Mouse (Mus musculus) limb, embryonic 10.5 days (tissue): ENCODE results near the gene Plppr3. TPM values are rescaled to one million over a fixed set of nuclear protein-coding genes. Genes with fewer than 3 reads are reported as not detected.
"Not testable (repeated sequence)": the region's sequence is repeated elsewhere in the genome, so short reads cannot be mapped to it uniquely, and the experiment has no call there.

Experiments used
- DNase-seq: peaks from one replicate; pipeline ENCODE4 v3.0.0-alpha.2; 2017; ENCODE audit warnings: low spot score
- H3K27ac ChIP-seq: fragments of 300-500 bp; sonication (generic); 2 replicates; pipeline ENCODE4 v1.5.1; 2016; ENCODE audit warnings: mild to moderate bottlenecking
- H3K27me3 ChIP-seq: fragments of 300-500 bp; sonication (generic); 2 replicates; pipeline ENCODE4 v1.6.1; 2016; ENCODE audit warnings: low read depth, mild to moderate bottlenecking; ENCODE audit not compliant: poor library complexity, severe bottlenecking
- H3K36me3 ChIP-seq: fragments of 300-500 bp; sonication (generic); 2 replicates; pipeline ENCODE4 v1.6.1; 2016; ENCODE audit warnings: mild to moderate bottlenecking, moderate library complexity
- H3K4me1 ChIP-seq: fragments of 300-500 bp; sonication (generic); 2 replicates; pipeline ENCODE4 v1.6.1; 2016
- H3K4me3 ChIP-seq: fragments of 300-500 bp; sonication (generic); 2 replicates; pipeline ENCODE4 v1.5.1; 2016; ENCODE audit warnings: mild to moderate bottlenecking, moderate library complexity
- H3K9me3 ChIP-seq: fragments of 300-500 bp; sonication (generic); replicated peaks from 2 replicates; pipeline ENCODE4 v1.6.1; 2016; ENCODE audit warnings: mild to moderate bottlenecking
- WGBS: fragments of 180-500 bp; shearing (Covaris S2); methylation state at CpG from one replicate; pipeline ENCODE4 v1.1.7; 2016; 5-methylcytosine and 5-hydroxymethylcytosine counted together
- polyA plus RNA-seq: library from polyadenylated mRNA; unstranded; fragments of >200 nt; fragmentation: Nextera tagmentation; extraction: Ambion mirVana; gene quantifications from 2 replicates; pipeline ENCODE4 v1.2.1, GENCODE M21; 2016

Gene Plppr3
- polyA plus RNA-seq, 1 experiment from 2014 or later, result 140 TPM

DNA sequence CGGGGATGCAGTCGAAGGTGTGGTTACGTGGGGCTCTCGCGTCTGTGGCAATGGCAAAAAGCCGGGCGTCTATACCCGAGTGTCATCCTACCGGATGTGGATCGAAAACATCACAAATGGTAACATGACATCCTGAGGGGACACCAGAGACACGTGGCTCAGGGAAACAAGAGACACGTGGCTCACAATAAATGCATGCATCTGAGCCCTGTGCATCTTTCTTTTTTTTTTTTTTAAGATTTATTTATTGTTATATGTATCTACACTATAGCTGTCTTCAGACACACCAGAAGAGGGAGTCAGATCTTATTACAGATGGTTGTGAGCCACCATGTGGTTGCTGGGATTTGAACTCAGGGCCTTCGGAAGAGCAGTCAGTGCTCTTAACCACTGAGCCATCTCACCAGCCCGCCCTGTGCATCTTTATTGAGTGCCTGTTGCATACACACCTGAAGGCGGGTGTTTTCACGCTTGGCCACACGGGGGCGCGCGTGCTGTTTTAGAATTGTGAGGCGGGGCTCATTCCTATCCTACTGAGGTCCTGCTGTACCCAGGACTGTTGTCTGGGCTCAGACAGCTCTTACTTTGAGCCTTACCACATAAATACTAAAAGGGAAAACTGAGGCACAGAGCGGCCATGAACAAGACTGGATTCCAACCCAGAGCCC is 18.2 kb upstream of the Plppr3 start:
- not testable (repeated sequence) for H3K27me3 ChIP-seq
- 0 out of 2 replicates have a peak overlapping the region, but pooled peaks have one; percentile 16 for H3K27ac ChIP-seq
- WGBS, result 46% methylated on average over 22 of the region's 22 CpGs

DNA sequence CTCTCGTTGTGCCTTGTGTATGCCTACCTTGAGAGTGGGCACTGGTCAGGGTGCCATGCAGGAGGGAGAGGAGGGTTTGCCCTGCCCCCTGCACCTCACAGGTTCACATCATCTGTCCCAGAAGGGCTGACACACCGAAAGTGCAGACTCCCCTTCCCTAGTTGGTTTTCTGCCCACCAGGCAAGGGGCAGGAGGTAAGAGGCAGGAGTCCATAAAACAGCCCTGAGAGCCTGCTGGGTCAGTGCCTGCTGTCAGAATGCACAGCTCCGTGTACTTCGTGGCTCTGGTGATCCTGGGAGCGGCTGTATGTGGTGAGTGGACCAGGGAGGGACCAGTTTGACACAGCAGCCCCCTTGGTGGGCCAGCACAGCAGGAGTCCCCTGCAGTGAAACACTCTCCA is 16.2 kb upstream of the Plppr3 start, which contains the start of gene Cfd:
Gene Cfd, plus strand, starts transcription at position 184 of the 400 bp plus-strand sequence.
- Histone ChIP-seq H3K9me3 (no peaks in the 10 kb centered on the region), H3K36me3 (peaks cover 14% of the 10 kb centered on the region), H3K27ac (no peak within 1 kb of the TSS; the same call in 1 of the 2 replicates), H3K4me3 (no peak within 1 kb of the TSS), H3K4me1 (peaks cover 8% of the 10 kb centered on the region; the same call in 1 of the 2 replicates), H3K27me3 (no peaks in the 10 kb centered on the region)
- no peak for DNase-seq
- WGBS, result 37% methylated on average over 5 of the region's 5 CpGs

More for the DNA sequence above, 18.2 kb upstream of the Plppr3 start:
- Histone ChIP-seq H3K36me3 (peaks cover 33% of the 10 kb centered on the region), H3K4me1 (peaks cover 17% of the 10 kb centered on the region)
- H3K4me3 ChIP-seq, H3K9me3 ChIP-seq: not testable (repeated sequence)
- peak; percentile 92 for DNase-seq

DNA sequence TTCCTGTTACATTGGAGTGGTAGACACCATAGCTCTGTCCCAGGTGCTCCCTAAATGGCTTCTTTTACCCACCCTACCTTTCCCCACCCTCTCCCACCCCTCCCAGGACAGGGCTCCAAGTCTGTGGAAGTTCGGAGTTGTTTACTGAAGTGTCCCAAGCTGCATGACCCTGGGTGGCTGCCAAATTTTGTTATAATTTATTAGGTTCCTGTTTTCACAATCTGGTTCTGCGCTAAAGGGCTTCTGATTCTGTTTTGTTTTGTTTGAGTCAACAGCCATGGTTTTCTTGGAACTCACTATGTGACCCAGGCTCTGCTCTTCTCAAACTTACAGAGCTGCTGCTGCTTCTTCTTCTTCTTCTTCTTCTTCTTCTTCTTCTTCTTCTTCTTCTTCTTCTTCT is 15.0 kb upstream of the Plppr3 start:
- DNase-seq, result no peak
- Histone ChIP-seq H3K27me3 (no peaks in the 10 kb centered on the region), H3K4me3 (no peak overlapping the region), H3K36me3 (peaks cover 5% of the 10 kb centered on the region), H3K4me1 (peaks cover 8% of the 10 kb centered on the region; the same call in 1 of the 2 replicates), H3K9me3 (no peaks in the 10 kb centered on the region), H3K27ac (no peak overlapping the region)
- WGBS, result 87% methylated on average over 2 of the region's 2 CpGs

DNA sequence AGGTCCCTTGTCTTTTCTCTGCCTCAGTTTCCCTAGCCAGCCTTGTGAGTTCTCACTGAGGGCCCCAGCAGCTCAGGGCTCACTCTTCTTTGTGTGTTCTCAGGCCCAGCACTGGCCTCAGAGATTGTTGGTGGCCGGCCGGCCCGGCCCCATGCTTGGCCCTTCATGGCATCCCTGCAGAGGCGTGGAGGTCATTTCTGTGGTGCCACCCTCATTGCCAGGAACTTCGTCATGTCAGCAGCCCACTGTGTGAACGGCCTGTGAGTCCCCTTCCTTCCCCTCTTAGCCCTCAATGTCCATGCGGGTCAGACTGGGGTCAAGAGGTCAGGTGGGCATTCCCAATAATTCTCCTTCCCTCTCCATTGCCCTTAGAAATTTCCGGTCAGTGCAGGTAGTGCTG is 12.2 kb upstream of the Plppr3 start:
- no peak for DNase-seq
- no peaks in the 10 kb centered on the region for H3K36me3 ChIP-seq
- peaks cover 22% of the 10 kb centered on the region for H3K27me3 ChIP-seq
- H3K9me3 ChIP-seq, result no peaks in the 10 kb centered on the region
- peaks cover 27% of the 10 kb centered on the region for H3K4me1 ChIP-seq
- 74% methylated on average over 8 of the region's 8 CpGs for WGBS
- no peak overlapping the region for H3K4me3 ChIP-seq
- H3K27ac ChIP-seq, result no peak overlapping the region

DNA sequence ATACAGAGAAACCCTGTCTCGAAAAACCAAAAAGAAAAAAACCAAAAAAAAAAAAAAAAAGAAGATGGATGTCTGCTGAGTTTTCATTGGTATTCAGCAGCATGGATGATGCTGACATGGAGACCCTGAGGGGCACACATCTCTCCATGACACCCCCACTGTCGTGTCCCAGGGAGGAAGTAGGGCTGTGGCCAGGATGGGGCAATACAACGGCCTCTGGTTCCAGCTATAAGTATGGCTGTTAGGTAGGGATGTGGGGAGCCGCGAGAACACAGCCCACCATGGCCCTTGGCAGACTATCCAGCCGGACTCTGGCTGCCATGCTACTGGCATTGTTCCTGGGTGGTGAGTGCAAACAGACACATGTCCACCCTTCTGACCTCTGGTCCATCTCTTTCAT is 11.6 kb upstream of the Plppr3 start, which contains the start of gene Elane:
Gene Elane, plus strand, starts transcription at position 194 of the 400 bp plus-strand sequence.
- no peak within 1 kb of the TSS for H3K4me3 ChIP-seq
- DNase-seq, result no peak
- H3K27me3 ChIP-seq, result peaks cover 27% of the 10 kb centered on the region
- H3K4me1 ChIP-seq, result peaks cover 28% of the 10 kb centered on the region
- H3K36me3 ChIP-seq, result no peaks in the 10 kb centered on the region
- no peaks in the 10 kb centered on the region for H3K9me3 ChIP-seq
- 81% methylated on average over 6 of the region's 6 CpGs for WGBS
- H3K27ac ChIP-seq, result no peak within 1 kb of the TSS

DNA sequence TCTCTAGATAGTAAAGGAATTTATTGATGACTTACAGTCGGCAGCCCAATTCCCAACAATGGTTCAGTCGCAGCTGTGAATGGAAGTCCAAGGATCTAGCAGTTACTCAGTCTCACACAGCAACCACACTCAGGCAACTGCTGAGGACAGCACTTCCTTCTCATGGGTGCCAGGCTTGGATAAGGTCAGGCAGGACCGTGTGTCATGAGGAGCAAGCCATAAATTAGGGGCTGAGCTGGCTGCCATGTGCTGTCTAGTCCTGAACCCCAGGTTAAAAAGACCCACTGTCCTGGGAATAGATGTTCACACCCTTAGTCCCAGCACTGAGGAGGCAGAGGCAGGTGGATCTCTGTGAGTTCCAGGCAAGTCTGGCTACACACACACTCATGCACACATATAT is 10.5 kb upstream of the Plppr3 start:
- Histone ChIP-seq H3K27me3 (peaks cover 37% of the 10 kb centered on the region), H3K4me1 (peaks cover 36% of the 10 kb centered on the region)
- H3K36me3 ChIP-seq, DNase-seq, H3K27ac ChIP-seq, H3K9me3 ChIP-seq, H3K4me3 ChIP-seq: not testable (repeated sequence)
- 72% methylated on average over 3 of the region's 3 CpGs for WGBS

DNA sequence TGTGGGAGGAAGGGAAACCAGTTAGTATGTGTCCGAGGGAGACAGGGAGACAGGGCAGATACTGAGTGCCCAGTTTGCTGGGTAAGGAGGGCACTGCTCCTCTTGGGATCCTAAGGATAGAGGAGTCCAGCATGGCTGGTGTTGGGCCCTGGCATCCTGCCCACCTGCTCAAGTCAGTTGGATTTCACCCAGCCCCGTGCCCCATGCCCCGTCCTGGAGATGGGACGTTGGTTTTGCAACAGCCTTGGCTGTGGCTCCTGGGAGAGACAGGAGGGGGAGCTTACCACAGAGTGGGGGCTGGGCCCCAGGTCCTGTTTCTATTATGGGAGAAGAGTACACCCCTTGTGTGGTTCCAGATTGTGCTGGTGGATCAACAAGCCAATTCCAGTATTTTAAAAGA is 10.0 kb upstream of the Plppr3 start:
- H3K4me1 ChIP-seq, result peaks cover 39% of the 10 kb centered on the region
- DNase-seq, result no peak
- H3K27ac ChIP-seq, result no peak overlapping the region
- H3K36me3 ChIP-seq, result no peaks in the 10 kb centered on the region
- H3K27me3 ChIP-seq, result peaks cover 41% of the 10 kb centered on the region
- H3K4me3 ChIP-seq, result no peak overlapping the region
- no peaks in the 10 kb centered on the region for H3K9me3 ChIP-seq
- WGBS, result 77% methylated on average over 4 of the region's 4 CpGs

DNA sequence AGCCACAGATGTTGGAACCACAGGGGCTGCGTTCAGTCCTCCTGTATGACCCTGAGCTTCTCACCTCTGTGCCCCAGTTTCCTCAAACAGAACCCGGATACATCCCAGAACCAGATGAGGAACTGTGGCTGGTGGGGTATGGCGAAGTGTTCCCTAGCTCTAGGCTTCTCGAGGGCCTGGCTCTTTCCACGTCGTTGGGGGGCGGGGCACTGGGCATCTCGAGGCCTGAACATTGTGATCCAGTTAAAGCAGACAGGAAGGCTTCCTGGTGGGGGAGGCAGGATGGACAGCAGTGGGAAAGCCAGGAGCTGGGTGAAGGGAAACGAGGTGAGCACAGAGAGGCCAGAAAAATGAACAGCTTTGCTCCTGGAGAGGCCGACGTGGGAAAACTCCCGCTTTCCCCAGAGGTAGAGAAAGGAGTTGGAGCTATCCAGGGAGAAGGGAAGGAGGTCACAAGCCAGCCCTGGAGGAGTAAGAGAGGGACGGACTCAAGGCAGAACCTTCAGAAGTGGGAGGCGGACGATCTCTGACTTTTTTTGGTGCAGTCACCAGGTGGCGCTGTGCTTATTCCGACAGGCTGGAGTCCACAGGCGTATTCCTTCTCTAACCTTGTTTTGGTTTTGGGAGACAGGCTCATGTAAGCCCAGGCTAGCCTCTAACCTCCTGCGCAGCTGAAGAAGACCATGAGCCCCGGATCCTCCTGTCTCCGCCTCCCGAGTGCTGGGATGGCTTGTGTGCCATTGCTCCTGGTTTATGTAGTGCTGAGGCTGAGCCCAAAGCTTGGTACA is 9.1 kb upstream of the Plppr3 start:
- Histone ChIP-seq H3K9me3 (no peaks in the 10 kb centered on the region), H3K4me3 (no peak overlapping the region), H3K27ac (peak overlapping the region; percentile 26; the same call in 1 of the 2 replicates), H3K36me3 (no peaks in the 10 kb centered on the region), H3K4me1 (peaks cover 41% of the 10 kb centered on the region), H3K27me3 (peaks cover 43% of the 10 kb centered on the region)
- 18% methylated on average over 22 of the region's 22 CpGs for WGBS
- peak; percentile 87 for DNase-seq

DNA sequence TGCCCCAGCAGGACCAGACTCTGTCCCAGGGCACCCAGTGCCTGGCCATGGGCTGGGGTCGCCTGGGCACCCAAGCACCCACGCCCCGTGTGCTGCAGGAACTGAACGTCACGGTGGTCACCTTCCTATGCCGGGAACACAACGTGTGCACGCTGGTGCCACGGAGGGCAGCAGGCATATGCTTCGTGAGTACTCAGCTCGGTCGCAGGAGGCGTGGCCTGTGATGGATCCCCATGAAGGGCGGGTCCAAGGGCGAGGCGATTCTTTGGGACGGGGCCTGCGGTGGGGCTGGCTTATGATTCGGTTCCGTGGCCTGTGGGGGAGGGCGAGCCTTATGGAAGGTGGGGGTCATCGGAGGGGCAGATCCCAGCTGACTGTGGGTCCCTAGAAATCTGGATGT is 7.5 kb upstream of the Plppr3 start:
- peak; percentile 58 for DNase-seq
- WGBS, result 4% methylated on average over 22 of the region's 22 CpGs
- peaks cover 49% of the 10 kb centered on the region for H3K4me1 ChIP-seq
- peak overlapping the region; percentile 41 for H3K4me3 ChIP-seq
- H3K36me3 ChIP-seq, result no peaks in the 10 kb centered on the region
- no peaks in the 10 kb centered on the region for H3K9me3 ChIP-seq
- H3K27me3 ChIP-seq, result peaks cover 43% of the 10 kb centered on the region
- peak overlapping the region; percentile 43; the same call in 1 of the 2 replicates for H3K27ac ChIP-seq

DNA sequence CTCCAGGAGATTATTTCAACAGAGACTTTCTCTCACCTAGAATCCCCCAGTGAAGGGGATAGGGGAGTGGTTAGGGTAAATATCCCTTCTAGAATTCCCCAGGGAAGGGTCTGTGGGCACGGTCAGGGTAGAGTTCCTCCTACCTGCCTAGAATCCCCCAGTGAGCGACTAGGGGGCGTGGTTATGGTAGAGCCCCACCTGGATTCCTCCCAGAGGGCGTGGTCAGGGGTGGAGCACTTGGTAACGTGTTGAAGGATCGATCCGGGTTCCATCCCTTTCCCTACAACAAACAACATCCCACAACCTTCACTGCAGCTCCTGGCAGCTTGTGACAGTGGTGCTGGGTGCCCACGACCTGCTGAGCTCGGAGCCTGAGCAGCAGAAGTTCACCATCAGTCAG is 6.3 kb upstream of the Plppr3 start:
- Histone ChIP-seq H3K9me3 (no peaks in the 10 kb centered on the region), H3K36me3 (no peaks in the 10 kb centered on the region), H3K27ac (no peak overlapping the region; the same call in 1 of the 2 replicates), H3K4me1 (peaks cover 52% of the 10 kb centered on the region), H3K4me3 (no peak overlapping the region), H3K27me3 (peaks cover 43% of the 10 kb centered on the region)
- DNase-seq, result no peak
- 13% methylated on average over 9 of the region's 9 CpGs for WGBS

DNA sequence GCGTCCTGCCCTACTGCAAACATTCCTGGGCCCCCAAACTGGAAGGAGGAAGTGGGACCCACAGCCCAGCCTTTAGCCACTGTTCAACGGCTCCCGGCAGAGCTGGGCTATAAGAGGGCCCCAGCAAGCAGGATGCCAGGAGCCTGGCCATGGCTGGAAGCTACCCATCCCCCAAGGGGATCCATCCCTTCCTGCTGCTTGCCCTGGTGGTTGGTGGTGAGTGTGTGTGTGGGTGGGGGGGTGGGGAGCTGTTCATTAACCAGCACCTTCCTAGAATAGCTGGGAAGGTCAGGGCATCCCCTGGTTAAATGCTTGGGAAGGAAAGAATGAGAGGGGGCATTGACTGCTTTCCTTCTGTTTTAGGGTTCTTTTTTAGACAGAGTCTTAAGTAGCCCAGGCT is 5.1 kb upstream of the Plppr3 start:
- WGBS, result 63% methylated on average over 3 of the region's 3 CpGs
- no peak overlapping the region for H3K4me3 ChIP-seq
- H3K4me1 ChIP-seq, result peaks cover 63% of the 10 kb centered on the region
- H3K27me3 ChIP-seq, result peaks cover 43% of the 10 kb centered on the region
- no peaks in the 10 kb centered on the region for H3K36me3 ChIP-seq
- DNase-seq, result no peak
- no peaks in the 10 kb centered on the region for H3K9me3 ChIP-seq
- H3K27ac ChIP-seq, result 0 out of 2 replicates have a peak overlapping the region, but pooled peaks have one; percentile 56

DNA sequence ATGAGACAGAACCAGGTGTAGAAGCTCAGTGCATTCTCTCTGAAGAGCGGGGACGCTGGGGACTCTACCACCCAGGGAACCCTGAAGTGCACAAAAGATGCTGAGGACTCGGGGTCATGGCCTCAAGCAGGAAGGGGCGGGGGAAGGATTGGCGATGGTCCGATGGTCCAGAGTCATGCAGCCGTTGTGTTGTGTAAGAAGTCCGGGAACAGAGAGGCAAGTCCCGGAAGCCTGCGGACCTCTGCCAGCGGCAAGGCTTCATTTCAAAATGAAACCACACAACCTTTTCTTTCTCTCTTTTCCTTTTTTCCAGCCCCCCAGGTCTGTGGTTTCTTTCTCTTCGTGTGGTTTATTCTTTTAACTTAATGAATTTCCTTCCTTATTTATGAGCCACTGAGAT is 3.3 kb upstream of the Plppr3 start:
- H3K9me3 ChIP-seq, result no peaks in the 10 kb centered on the region
- WGBS, result 66% methylated on average over 12 of the region's 12 CpGs
- H3K4me3 ChIP-seq, result no peak overlapping the region
- peaks cover 2% of the 10 kb centered on the region for H3K36me3 ChIP-seq
- no peak for DNase-seq
- H3K4me1 ChIP-seq, result peaks cover 66% of the 10 kb centered on the region
- no peak overlapping the region for H3K27ac ChIP-seq
- H3K27me3 ChIP-seq, result peaks cover 36% of the 10 kb centered on the region

DNA sequence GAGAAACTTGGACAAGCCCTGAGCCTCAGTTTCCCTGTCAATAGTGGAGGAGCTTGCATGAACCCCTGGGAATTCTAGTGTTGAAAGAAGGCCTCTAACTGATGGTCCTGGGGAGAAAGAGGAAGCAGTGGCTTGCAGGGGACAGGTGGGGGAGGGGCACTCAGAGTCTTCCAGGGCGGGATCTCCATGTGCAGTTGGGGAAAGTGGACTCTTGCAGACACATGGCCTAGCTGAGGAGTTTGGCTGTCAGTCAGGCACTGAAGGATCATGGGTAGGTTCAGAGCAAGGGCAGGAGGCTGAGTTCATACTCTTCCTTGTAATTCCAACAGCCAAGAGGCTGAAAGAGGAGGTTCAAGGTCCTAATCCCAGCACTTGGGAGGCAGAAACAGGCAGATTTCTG is 2.7 kb upstream of the Plppr3 start:
- Histone ChIP-seq H3K27me3 (peaks cover 30% of the 10 kb centered on the region), H3K9me3 (no peaks in the 10 kb centered on the region), H3K4me3 (no peak overlapping the region), H3K4me1 (peaks cover 65% of the 10 kb centered on the region), H3K36me3 (peaks cover 8% of the 10 kb centered on the region), H3K27ac (no peak overlapping the region)
- 43% methylated on average over 1 of the region's 1 CpGs for WGBS
- DNase-seq, result no peak
